Mouse (Mus musculus) mouse embryonic stem cell (cell line): ENCODE results near the gene Ktn1.

Source experiments
- in situ Hi-C, 2 experiments: fragments of 300-500 bp; cut with MboI; formaldehyde crosslinking; loops; 1 replicate in 1 of 2; 3 replicates in 1 of 2; pipeline ENCODE4 v1.14.3; 2019 to 2020; ENCODE audit warnings: low sequenced_read_pairs in 2 of 2, low pct_unique_long_range_greater_than_20kb in 1 of 2, mixed read lengths in 1 of 2; ENCODE audit not compliant: unreplicated experiment in 1 of 2

Ktn1 gene

DNA sequence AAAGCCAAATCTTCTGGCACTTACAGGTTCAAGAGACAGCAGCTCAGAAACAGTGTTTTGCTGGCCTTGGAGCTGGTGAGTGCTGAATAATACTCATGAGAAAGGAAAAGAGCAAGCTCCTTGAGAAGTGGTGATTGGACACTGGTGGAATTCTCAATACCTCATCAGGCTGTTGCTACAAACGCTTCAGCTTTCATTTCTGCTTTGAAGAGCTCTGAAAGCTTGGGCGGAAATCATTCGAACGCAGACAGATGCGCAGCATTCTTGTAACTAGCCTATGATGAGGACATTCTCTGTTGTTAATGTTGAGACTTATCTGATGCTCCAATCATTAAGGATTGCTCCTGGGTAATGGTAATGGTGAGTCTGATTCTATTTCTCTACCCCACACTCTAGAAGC lies at the start of gene Ktn1:
Gene Ktn1, plus strand, starts transcription at position 231 of the 400 bp plus-strand sequence.
- in situ Hi-C loops, result no loop called here

DNA sequence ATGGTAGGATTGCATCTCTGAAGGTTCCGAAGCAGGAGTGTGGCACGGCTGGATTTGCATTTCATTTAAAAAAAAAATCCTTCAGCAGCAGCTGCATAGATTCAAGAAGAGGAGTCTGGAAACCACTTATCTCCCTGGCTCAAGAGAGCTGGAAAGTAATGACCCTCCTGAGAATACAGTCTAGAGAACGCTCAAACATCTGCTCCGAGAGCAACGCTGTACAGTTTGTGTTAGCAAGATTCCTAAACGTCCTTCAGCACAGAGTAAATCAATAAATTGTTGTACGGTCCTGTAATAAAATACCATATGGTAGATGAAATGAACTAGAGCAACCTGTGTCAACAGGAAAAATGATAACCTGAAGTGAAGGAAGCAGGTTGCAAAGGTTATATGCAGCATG lies 35.0 kb upstream of the Ktn1 start:
- in situ Hi-C loops, result no loop called here

DNA sequence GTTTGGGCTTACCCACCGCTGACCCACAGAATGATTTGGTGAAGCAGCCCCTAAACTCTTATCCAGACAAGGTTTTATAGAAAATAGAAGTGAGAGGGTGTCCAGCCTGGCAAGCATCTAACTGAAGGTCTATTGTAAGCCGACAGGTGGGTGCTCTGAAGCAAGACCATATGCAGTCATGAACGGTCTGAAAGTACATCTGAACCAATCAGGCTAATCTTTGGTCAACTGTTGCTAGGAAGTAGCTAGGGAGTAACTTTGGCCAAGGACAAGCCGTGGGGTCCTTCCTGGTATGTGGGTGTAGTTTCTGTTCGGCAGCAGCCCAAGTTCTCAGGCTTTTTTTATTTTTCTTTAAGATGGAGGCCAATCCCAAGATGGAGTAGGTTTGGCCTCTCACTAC lies 29.4 kb upstream of the Ktn1 start:
- in situ Hi-C loops, result no loop called here

DNA sequence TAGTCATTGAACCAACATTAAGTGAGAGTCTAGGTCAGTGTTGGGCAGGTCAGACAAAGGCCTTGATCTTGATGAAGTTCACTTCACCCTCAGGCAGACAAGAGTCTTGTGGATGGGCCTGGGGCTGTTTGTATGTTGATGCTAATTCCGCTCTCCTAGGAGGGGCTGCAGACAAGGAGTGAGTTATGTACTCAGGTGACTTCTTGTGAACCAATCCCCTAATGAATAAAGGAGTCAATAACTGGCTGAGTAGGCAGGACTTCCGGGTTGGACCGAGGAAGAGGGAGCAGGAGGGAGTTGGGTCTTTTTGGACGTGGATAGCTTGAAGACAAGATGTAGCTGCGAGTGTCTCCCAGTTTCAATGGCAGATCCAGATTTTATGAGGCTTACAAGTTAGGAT lies 26.3 kb upstream of the Ktn1 start:
- in situ Hi-C loops, result no loop called here

DNA sequence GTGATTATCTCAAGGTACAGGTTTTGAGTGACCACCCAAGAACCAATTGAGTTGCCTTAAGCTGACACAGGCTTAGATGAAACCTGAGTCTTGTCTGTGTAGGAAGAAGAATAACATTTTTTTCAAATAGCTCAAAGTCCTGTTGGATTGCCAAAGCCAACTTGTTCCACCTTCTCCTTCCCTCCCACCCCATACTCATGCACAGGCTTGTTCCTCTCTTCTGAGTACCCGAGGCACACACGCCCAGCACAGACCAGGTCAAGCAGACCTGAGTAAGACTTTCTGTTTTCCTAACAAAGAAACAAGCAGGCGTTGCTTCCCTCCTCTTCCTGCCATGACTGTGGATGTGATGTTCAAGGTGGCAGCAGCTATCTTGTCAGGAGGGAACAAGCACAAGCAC lies 23.4 kb upstream of the Ktn1 start:
- in situ Hi-C loops, result no loop called here

DNA sequence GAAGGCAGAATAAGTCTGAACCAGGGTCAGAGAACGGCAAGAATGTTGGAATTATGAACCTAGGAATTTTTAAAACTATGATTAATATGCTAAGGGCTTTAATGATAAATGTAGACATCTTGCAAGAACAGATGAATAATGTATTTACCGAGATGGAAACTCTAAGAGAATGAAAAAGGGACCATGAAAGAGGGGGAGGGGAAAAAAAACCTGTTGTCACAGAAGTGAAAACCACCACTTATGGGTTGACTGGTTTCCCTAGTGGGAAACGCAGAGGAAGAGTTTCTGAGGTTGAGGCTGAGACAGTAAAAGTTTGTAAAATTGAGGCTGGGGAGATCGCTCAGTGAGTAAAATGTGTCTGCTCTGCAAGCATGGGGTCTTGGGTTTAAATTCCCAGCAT lies 22.1 kb upstream of the Ktn1 start:
- in situ Hi-C loops, result no loop called here

DNA sequence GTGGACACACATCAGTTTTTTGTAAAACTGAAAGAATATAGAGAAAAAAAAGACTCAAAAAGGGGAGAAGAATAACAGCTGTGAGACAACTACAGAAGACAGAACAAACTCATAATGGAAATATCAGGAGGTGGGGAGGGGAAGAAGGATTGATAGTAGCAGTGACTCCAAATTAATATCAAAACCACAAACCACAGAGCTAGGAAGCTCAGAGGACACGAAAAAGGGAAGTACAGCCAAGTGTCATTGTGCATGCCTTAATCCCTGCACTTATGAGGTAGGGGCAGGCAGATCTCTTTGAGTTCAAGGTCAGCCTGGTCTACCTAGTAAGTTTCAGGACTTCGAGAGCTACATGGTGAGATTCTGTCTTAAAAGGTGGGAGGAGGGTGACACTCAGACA lies 21.4 kb upstream of the Ktn1 start:
- in situ Hi-C loops, result no loop called here

DNA sequence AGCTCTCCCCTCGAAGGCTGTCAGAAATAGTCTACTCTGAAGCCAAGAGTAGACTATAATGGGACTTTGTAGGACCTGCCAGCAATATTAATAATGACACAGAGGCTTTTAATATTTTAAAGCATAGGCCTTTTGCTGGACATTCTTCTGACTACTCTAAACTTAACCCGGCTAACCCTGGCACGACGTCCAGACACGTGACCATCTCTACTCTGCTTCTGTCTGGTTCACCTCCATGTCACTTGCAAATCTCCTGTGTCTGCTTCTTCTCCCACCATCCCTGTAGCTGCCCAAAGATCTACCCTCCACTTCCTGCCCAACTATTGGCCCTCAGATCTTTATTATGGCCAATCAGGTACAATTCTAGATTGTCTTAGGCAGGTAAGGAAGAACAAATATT lies 20.9 kb upstream of the Ktn1 start:
- in situ Hi-C loops, result no loop called here

DNA sequence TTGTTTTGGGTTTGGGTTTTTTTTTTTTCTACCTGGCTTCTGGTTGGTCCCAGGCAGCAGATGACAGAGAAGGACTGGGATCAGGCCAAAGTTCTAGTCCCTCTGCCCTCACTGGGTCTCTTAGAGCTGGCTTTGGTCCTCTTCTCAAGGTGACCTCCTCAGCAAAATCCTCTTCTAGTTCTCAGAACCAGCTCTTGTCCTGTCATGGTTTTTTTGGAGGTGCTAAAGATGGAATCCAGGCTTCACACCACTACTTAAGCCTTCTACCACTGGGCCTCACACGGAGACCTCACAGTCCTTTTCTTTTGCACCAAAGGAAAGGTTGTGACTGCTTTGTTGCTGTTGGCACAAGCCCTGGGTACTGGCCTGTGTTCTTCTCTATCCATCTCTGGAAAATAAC lies 15.8 kb upstream of the Ktn1 start:
- in situ Hi-C loops, result no loop called here

DNA sequence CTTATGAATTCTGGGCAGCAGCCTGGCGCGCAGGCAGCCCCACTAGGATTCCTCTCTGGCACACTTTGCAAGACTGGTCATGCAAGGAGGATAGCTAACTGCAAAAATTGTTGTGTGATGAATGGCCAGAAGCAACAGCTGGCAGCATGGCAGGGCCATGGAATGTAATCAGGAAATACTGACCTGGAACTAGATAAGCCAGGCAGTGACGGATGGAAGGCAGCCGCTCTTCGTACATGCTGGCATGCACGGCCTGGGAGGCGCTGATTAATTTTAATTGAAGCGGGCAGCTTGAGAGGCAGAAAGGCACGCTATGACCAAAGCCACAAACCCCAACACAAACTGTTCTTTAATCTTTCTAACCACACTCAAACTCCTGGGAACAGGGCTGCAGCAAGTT lies 13.8 kb upstream of the Ktn1 start:
- in situ Hi-C loops, result no loop called here

DNA sequence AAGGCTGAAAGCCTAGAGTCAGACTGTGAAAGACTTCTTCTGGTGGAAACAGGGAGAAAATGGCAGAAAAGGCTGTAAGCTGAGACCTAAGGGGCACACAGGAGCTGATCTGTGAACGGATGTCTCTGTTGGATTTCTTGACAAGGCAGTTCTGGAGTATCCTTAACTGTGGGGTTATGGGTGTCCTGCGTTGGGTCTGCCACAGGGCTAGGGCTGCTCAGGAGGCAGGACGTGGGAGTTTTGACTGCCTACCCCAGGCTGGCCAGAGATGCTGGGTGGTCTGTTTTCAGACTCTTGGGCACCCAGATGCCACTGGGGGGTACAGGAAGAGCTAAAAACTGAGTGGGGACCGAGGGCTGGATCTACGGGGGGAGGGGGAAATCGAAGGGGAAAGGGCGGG lies 13.4 kb upstream of the Ktn1 start:
- in situ Hi-C loops, result no loop called here

DNA sequence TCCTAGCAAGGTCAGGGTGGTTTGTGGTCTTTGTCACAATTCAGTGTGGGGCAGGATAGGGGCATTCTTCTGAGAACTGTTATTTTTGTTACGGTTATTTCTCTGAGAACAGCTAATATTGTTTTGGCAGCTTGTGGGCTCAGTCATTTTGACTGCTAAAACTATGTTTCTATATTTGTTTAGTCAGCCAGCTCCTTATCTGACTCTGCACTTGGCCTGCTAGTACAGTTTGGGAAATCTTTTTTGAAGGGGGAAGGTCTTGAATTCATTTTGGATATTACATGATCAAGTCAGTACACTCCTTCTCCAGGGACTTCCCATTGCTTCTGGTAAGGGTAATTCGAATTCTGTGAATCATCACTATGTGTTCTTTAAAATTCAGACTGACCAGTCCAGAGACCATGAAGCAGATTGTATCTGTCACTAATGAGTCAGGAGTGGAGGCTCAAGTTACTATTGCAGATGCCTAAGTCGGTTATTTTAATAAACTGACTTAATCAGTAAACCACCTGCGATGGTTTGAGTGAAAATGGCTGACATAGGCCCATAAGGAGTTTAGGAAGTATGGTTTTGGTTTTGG lies 9.8 kb upstream of the Ktn1 start:
- in situ Hi-C loops, result no loop called here

DNA sequence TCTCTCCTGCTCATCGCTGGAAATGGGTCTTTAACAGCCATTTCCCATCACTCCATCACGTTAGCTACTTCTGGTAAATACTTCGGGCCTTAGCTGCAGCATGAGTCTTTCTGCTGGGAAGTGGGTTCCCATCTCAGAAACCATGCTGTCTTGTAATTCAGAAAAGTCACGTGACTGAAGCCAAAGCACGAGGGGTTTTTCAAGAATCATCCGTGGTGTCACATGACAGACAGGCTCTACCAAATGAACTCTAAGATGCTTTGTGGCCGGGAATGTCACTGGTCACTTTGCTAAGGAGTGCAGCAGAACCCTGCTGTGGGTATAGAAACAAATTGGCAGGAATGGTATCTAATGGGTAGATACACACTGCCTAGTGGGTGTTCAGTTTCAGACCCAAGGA lies 2.6 kb upstream of the Ktn1 start:
- in situ Hi-C loops, result no loop called here

DNA sequence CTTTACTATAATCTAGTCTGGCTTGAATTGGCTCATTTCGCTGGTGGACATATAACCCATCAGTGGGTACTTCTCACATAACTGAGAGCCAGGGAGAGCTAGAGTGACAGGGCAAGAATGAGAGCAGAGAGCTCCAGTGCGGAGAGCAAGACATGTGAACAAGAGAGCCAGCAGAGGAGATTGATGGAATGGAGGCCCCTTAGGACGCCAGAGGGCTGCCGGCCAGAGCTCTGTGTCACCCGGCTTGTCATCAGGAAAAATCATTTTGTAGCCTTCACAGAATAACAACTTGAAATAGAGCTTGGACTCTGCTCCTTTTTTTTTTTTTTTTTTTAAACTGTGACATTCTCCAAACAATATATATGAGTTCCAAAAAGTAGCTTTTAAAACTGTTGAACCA lies 2.0 kb upstream of the Ktn1 start:
- in situ Hi-C loops, result no loop called here

DNA sequence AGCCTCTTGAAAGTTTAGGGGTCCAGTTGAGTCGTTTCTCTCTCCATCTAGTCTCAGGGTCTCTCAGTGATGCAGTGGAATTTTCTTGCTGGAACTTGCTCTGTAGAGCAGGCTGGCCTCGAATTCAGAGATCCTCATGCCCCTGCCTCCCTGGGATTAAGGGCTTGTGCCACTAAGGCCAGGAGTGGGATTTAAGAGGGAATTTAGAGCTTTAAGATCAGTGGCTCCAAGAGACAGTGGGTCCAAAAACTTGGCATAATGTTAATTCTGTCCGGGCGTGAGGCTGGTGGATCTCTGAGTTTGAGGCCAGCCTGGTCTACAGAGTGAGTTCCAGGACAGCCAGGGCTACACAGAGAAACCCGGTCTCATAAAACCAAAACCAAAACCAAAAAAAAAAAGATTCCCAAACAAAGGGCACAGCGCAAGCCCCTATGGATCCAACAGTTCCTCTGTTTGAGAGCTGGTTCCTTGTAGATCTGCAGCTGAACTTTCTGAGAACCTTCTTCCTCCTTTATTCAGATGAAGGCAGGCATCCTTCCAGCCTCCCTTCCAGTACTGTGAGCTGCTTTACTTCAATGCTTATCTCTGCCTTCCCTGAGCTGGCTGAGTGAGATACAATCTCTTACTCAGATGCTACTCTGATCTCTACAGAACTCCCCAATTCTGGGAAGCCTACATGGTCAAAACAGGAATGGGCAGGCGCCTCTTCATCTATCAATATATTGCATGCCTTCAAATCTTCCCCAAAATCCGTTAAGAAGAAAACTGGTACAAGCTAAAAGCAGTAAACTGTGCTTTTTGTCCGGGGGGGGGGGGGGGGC lies 1.3 kb upstream of the Ktn1 start:
- in situ Hi-C loops, result no loop called here

DNA sequence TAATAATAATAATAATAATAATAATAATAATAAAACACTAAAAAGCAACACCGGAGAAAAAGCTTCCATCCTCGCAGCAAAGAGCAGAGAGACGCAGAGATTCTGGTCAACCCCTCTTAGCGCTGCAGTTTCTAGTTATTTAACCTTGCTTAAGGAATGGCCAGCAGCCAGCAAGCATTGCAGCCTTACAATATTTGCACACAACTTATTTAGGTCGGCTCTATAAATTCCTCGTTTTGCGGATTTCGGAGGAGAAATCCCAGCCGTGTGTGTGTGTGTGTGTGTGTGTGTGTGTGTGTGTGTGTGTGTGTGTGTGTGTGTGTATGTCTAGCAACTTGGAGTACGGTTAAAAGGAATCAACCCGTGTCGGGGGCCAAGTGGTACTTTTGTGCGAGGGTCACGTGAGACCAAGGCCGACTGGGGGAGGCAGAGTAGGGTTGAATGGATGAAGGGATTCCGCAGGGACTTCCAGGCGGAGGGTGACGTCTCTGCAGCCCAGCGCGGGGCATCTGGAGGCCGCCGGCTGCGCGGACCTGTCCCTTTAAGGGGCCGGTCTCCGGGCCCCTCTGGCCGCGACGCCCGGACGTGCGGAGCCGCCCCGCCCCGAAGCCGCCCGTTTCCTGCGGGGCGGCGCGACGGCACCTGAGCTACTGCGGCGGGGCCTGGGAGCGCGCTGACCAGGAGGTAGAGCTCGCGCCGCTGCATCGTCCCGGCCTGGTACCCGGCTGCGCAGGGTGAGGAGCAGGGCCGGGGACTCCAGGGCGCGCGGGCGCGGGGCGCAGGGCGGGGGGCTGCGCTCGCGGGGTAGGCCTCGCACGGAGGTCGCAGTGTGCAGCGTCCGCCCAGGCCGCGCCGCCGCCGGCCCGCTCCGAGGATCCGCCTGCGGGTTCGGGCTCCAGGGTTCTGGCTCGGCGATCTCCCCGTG lies 720 bp downstream of the Ktn1 start:
- in situ Hi-C loops, result no loop called here

DNA sequence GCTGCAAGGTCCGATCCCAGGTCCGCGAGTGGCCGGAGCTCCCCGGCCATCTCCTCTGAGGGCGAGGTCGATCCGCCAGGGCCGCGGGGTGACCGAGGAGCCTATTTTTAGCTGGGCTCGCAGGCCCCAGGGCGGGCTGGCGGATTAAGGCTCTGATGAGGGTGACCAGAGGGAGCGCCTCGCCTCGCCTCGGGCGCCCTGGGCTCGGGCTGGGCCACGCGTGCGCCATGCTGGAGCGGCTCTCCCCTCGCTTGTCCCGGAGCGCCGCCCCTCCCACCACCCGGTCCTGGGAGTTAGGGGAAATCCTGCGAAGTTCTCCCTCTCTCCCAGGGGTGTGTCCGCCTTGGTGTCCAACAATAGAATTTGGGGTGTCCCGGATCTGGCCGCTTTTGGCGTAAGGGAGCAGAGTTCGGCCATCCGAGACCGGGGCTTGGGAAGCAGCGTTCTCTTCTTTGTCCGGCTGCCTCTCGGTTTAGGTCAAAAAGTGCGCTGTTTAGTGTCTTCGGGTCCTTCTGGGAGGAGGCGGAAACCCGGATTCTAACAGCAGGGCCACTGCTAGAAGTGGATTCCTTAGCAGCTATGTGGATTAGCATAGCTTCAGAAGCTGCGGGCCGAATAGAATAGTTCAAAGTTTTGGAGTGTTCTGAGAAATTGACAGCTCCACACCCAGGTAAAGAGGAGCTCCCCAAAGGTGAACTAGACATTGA lies 1.5 kb downstream of the Ktn1 start:
- in situ Hi-C loops, result no loop called here

DNA sequence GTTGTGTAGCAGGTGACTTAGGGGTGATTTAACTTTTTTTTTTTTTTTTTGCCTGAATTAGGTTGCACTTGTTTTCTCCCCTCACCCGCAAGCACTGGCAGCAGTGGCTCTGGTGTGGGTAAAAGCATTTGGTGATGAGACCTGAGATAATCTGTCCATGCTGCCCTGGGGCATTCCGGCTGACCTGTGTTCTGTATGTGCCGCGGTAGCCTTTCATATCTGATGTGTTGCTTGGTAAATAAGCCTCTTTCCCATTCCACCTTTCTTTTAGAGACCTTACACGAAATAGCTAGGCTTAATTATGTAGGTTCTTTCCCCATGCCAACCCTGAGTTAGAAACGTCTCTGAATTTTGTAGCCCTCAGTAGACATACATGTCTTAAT lies 2.1 kb downstream of the Ktn1 start:
- in situ Hi-C loops, result no loop called here

DNA sequence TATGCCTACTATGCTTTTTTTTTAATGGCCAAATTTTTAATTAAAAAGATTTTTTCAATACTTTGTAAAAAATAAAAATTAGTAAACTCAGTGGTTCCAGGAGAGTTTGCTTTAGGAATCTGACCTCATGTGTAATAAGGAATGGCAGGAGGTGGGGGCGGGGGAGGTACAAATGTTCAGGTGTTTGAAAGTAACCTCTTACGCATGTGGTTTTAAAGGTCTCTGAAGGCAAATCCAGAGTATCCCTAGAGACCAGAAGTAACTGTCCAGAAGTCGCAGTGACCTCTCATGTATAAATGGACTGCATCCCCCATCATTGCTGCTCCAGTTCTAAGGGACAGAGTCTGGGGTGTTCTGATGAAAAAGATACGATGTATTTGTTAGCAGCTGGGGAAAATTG lies 3.0 kb downstream of the Ktn1 start:
- in situ Hi-C loops, result no loop called here
